Mouse (Mus musculus) testis, adult 2 months (tissue): ENCODE measurements around the gene Unc45a.

ENCODE experiments used
- CTCF ChIP-seq: fragments of 200-500 bp; IDR thresholded peaks from 2 replicates; pipeline ENCODE4 v1.5.1; 2012; ENCODE audit warnings: low read depth, mild to moderate bottlenecking, inconsistent platforms, low read length, moderate library complexity; ENCODE audit not compliant: control insufficient read depth, insufficient read depth, insufficient replicate concordance
- POLR2A ChIP-seq: fragments of 200-500 bp; IDR thresholded peaks from 2 replicates; pipeline ENCODE4 v1.6.1; 2012; ENCODE audit warnings: low read depth, mild to moderate bottlenecking, inconsistent platforms, low read length, moderate library complexity; ENCODE audit not compliant: control insufficient read depth

DNA sequence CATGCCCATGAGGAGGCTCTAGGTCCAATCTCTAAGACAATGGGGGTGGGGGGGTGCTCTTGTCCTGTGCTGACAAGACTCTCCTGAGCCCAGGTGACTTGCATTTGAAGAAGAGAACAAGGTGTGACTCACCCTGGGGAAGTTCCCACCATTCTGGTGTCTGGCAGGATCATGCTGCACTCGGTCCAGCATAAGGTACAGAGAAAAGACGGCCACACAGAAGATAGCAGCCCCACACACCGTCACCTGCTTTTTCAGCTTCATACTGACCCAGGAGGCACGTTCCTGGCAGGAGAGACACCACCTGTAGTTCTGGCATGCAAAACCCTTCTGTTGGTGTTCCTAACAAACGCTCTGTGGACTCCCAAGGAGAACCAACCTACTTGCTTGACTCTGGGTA, 28.7 kb upstream of the Unc45a start:
- no peak for TF ChIP-seq CTCF
- no peak for TF ChIP-seq POLR2A
